Mouse (Mus musculus) inflammation-experienced regulatory T-cells, adult 16 weeks (primary cell): ENCODE measurements around the gene Pno1. TPM values are rescaled to one million over a fixed set of nuclear protein-coding genes. Genes with fewer than 3 reads are reported as not detected.

ENCODE experiments used
- polyA plus RNA-seq: library from polyadenylated mRNA; unstranded; fragments of 100-300 nt; shearing (Covaris generic); gene quantifications from one replicate; pipeline ENCODE4 v1.2.1, GENCODE M21; 2017

The Pno1 gene
- 45.0 TPM for polyA plus RNA-seq

DNA sequence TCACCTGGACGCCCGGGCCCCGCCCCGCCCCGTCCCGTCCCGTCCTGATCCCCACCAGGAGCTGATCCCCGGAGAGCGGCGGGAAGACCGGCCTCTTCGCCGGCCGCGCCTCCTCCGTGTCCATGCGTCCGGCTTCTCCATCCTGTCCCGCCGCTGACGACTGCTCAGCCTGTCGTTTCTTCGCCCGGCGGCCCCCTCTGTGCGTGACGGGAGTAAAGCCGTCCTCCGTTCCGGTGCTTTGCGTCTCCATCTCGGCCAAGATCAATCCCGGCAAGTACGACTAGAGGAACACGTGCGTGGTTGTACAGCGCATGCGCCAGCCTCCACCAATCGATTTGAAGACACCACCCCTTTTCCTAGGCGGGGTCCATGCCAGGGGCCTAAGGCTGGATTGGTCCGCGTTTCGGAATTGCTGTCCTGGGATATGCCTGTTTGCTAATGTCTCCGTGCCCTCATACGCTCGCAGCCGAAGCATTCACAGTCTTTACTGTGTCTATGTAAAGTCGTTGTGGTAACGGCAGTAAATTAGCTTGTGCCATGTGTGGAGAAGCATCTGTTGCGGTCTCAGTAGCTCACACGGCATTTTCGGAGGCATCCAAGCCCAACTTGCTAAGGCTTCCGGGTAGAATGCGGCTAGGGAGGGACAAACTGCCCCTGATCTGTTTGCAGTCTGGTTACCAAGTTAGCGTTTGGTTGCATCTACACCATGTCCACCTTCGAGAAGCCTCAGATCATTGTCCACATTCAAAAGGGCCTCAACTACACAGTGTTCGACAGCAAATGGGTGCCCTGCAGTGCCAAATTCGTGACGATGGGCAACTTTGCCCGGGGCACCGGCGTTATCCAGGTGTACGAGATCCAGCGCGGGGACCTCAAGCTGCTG, at the start of gene Pno1:
Gene Pno1, minus strand, starts transcription at position 311 of the 883 bp plus-strand sequence.

GRCm38 (mm10) chr11:17257443-17257842, 46.1 kb upstream of the Pno1 start, which contains the start of gene C1d:
Gene C1d (plus strand): TSS chr11:17257579.

GRCm38 (mm10) chr11:17181807-17182206, 29.6 kb downstream of the Pno1 start, which contains the start of gene Wdr92:
Gene Wdr92 (plus strand): TSS chr11:17182107.

DNA sequence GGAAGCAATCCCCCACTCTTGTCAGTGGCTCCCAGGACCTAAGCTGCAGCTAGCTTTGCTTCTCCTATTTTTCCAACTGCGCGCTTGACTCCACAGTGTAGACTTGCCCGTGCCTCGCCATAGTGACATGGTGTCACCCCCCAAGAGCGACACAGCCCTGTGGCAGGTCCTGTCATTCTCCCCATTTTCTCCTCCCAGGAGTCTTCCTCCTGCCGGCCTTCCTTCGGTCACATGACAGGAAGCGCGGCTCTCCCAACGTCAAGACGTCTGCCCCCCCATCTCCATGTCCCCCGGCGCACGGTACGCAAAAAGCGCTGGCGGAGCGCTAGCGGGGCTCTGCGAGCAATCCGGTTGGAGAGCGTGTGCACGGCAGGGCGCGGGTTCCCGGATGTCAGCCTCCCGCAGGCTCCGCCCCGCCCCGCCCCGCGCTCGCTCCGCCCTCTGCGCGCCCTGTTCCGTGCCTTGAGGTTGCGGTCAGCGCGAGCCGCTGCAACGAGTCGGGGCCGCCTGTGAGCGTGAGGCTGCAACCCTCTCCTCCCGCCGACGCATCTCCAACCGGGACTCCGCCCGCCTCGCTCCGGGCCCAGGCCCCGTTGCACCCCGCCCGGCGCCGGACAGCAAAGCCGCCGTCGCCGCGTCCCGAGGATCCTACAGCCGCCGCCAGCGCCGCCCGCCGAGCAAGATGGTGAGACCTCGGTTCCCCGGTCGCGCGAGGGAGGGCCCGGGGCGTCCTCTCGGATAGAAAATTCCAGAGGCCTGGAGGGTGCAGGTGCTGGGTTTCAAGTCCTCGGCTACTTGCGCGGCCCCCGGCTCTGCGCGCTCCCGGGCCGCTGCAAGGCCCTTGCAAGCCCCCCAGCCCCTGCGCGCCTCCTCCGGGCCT, 52.3 kb downstream of the Pno1 start, which contains the start of gene Ppp3r1:
Gene Ppp3r1, plus strand, starts transcription at position 406 of the 880 bp plus-strand sequence.

Other genes with a start within 250 kb of the Pno1 start
- 19.2 TPM for gene Cnrip1, start 160.0 kb downstream of the Pno1 start, polyA plus RNA-seq
- gene Plek, start 159.2 kb downstream of the Pno1 start, polyA plus RNA-seq = 8.3 TPM
- 34.0 TPM for gene Ppp3r1, start 52.3 kb downstream of the Pno1 start, polyA plus RNA-seq
- gene Wdr92, start 29.5 kb downstream of the Pno1 start, polyA plus RNA-seq = 30.1 TPM
- gene C1d, start 46.0 kb upstream of the Pno1 start, polyA plus RNA-seq = 61.3 TPM